Mouse (Mus musculus) adrenal gland, adult 8-10 months (tissue): Measurements from ENCODE around the gene Mllt11. TPM values are rescaled to one million over a fixed set of nuclear protein-coding genes. Genes with fewer than 3 reads are reported as not detected.
"Not testable (repeated sequence)": the region's sequence is repeated elsewhere in the genome, so short reads cannot be mapped to it uniquely, and the experiment has no call there.

ENCODE experiments used
- DNase-seq: peaks from one replicate; pipeline ENCODE4 v3.0.0; 2022
- total RNA-seq, 4 experiments: library from RNA; stranded (reverse); gene quantifications; 2 replicates each; pipeline ENCODE4 v1.2.4; 2022

The Mllt11 gene
- total RNA-seq, 4 experiments from 2014 or later: 6.6 to 7.1 (median 6.8) TPM

DNA sequence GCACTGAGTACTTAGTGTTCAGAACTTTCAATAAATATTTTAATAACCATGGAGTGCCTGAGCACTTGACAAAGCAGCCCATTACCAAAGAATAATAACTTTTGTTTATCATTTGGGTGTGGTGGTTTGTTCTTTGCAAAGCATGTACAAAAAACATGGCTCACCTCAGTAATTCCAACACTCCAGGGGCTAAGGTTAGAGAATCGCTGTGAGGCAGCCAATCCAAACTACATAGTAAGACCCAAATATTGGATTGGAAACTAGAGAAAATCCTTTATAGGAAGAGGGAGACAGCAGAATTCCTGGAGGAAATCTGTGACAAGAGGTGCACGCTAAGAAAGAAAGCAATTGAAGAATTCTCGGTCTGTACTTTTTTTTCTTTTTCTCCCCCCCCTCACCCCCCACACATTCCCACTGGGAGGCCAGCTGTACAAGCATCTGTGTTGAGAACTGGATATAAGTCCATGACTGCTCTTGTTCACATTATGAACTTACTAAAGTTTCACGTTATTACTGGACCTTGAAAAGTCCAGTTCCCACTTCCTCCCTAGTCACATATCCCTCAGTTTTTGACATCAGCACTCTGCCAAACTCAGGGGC is 15.2 kb downstream of the Mllt11 start:
- DNase-seq: no peak

DNA sequence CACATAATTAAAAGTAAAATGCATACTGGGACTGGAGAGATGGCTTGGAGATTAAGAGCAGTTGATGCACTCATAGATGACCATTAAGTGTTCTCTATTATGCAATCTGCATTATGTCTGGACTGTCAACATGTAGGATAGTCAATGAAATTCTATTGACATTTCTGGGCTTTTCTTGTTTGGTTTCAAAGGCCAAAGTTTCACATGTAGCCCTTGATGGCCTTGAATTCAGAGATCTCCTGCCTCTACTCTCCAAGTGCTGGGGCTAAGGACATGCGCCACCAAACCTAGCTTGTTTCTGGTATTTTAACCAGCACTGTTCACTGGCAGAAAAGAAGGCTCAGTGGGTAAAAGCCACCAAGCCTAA is 18.4 kb downstream of the Mllt11 start:
- DNase-seq: no peak

GRCm38 (mm10) chr3:95212889-95213608 is 18.9 kb downstream of the Mllt11 start:
- DNase-seq: not testable (repeated sequence)

DNA sequence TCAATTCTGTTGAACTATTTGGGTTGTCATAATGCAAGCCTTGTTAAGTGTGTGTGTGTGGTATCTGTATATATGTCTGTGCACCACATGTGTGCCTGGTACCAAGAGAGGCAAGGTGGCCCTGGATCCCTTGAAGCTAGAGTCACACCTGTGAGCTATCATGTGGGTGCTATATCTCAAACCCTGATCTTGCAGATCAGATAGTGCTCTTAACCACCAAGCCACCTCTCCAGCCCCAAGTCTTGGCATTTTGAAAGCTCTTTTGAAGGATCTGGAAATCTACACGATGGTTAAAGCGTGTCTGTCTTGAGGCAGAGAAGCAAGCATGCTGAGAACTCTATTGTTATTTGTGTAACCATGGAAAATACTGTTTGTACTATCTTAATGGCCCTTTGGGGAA is 21.4 kb downstream of the Mllt11 start:
- DNase-seq: no peak

DNA sequence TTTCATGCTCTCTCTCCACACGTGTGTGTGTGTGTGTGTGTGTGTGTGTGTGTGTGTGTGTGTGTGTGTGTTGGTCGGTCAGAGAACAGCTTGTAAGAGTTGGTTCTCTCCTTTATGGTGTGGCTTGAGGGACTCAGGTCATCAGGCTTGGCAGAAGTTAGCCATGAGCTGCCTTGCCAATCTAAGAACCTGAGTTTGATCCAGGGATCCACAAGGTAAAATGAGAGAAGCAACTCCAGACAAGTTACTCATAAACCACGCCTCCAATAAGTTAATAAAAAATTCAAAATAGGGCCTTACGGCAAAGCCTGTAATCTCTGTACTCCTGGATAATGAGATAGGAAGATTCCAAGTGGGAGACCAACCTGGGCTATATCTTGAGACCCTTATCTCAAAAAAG is 23.7 kb downstream of the Mllt11 start:
- no peak for DNase-seq

- no peak for DNase-seq
These were observed 28.1 kb downstream of the Mllt11 start for GRCm38 (mm10) chr3:95203880-95204279.

DNA sequence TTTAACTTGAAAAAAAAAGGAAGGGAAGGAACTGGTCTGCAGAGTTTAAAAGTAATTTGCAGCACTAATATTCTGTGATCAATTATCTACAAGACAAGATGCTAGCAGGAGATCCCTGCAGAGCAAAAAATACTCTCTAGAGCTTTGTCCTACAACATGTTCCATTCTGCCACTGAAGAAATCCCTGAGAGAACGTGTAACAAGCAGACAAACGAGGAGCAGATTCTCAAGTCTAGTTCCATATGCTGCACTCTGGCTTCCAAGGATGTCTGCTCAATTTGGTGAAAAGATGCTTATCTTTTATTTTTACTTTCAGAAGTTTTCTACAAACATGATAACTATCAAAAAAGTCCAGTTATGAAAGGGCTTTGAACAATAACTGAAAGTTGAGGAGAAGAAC is 31.4 kb downstream of the Mllt11 start:
- DNase-seq: no peak

DNA sequence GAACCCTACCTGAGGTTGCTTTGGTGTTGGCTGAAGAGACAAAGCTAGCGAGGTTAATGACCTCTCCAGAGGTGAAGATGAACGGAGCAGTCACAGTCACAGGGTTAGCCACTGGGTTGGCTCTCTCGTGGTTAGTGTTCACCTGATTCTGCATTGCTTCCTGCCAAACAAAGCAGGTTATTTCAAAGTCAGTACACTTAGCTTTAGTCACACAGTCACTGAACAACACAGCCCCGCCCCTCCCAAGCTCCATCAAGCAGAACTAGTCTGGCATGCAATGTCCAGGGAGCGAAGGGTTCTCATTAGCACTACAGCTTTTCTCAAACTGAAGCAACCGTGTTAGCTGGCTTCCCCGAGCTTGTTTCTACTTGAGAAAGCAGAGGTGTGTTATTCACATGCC is 31.8 kb downstream of the Mllt11 start:
- DNase-seq: no peak

DNA sequence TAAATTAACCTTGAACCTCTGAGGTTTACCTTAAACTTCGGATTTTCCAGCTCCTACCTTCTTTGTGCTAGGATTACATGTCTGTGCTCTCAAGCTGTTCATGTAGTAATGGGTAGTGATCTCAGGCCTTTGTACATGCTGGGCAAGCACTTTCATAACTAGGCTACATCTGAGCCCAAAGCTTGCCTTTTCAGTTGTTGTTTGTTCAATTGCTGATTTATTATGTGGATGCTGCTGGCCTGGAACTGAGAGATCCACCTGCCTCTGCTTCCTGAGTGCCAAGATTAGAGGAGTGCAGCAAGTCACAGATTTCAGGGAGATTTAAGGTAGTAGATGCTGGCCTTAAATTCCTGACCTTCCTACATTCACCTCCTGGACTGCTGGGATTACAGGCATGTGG is 32.9 kb downstream of the Mllt11 start:
- DNase-seq: no peak

- no peak for DNase-seq
These were observed 36.2 kb downstream of the Mllt11 start for GRCm38 (mm10) chr3:95195772-95196171.

DNA sequence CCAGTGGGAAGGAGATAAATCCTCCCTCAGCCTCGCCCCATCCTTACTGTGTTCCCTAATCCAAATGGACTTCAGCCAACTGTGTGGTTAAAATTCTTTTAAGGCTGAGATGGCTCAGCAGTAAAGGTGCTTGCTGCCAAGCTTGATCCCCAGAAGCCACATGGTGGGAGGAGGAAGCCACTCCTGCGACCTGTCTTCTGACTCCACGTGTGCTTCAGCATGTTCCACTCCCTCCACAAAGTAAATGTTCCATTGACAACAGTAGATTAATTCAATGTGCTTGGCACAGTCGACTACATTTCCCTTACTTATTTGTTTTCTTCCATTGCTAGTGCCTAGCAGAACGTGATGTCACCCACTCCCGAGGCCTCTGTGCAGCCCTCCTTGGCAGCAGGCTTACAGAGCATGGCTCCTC is 37.2 kb downstream of the Mllt11 start:
- DNase-seq: no peak

- no peak for DNase-seq
These were observed 45.1 kb downstream of the Mllt11 start for GRCm38 (mm10) chr3:95186888-95187287.

- no peak for DNase-seq
These were observed 45.9 kb downstream of the Mllt11 start for GRCm38 (mm10) chr3:95186100-95186499.

DNA sequence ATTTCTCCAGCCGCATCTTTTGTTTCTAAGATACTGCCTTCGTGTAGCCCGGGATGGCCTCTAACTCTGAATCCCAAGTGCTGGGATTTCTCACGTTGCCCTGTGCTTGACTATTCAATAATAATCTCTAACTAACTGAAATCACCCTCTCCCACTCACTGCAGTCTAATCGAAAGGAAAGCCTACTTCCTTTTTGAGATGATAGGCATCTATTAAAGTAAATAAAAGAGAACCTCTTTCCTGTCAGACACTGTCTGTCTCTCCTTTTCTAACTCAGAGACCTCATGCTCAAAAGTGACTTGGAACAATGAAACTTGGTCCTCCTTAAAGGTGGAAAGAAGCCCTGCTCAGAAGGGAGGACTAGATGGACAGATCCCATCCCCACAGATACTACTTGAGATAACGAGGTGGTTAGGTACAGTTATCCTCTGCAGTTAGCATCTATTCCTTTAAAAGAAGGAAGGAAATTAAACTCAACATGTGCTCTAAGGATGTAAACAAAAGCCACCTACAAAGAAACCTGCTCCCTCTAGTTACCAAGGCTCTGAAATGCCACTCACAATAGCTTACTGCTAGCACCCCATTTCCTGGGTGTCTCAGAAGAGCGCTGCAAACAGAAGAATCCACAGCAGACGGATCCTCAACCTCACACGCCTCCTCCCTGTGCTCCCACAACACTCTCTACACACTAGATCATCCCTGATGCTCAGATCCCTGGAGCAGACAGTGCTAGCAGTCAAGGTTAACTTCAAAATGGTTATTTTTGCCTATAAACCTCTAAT is 47.0 kb downstream of the Mllt11 start:
- DNase-seq: no peak

- peak; percentile 46 for DNase-seq
These were observed 50.1 kb downstream of the Mllt11 start for GRCm38 (mm10) chr3:95181841-95182240.

- no peak for DNase-seq
These were observed 52.1 kb downstream of the Mllt11 start for GRCm38 (mm10) chr3:95179890-95180289.

- DNase-seq: no peak
These were observed 53.0 kb downstream of the Mllt11 start for GRCm38 (mm10) chr3:95178948-95179347.

- DNase-seq: no peak
These were observed 54.4 kb downstream of the Mllt11 start for GRCm38 (mm10) chr3:95177583-95177982.

GRCm38 (mm10) chr3:95176500-95176899 is 55.5 kb downstream of the Mllt11 start:
- DNase-seq: no peak

GRCm38 (mm10) chr3:95174011-95174592 is 57.9 kb downstream of the Mllt11 start:
- peak; percentile 66 for DNase-seq

DNA sequence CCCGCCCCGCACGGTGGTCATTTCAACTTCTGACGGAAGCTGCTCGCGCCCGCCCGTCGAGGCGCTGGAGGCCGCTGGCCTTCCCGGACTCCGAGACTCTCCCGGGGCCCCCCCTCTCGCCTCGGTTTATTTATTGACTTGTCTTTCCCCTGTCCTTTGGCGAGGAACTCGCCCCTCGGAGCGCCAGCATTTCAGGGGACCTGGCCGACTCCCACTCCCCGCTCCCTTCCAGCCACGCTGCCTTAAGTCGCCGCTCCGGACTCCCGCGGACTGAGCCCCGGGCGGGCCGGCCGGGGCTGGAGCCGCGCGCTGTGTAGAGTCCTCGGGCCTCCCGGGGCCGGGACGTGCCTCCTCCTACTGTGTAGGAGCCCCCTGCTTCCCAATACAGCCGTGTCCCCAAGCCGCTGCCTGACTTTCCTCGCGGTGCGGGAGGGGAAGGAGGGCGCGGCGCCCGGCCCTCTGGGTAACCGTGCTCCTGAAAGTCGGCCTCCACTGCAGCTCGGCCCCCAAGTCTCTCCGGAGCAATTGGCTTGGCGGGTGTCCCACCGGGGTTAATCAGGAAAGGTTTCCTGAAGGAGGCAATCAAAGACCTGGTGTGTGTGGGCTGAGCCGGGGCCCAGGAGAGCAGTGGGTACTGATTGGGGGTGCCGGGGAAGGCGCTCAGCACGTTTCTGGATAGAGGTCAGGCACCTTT is 58.6 kb downstream of the Mllt11 start:
- DNase-seq: no peak

DNA sequence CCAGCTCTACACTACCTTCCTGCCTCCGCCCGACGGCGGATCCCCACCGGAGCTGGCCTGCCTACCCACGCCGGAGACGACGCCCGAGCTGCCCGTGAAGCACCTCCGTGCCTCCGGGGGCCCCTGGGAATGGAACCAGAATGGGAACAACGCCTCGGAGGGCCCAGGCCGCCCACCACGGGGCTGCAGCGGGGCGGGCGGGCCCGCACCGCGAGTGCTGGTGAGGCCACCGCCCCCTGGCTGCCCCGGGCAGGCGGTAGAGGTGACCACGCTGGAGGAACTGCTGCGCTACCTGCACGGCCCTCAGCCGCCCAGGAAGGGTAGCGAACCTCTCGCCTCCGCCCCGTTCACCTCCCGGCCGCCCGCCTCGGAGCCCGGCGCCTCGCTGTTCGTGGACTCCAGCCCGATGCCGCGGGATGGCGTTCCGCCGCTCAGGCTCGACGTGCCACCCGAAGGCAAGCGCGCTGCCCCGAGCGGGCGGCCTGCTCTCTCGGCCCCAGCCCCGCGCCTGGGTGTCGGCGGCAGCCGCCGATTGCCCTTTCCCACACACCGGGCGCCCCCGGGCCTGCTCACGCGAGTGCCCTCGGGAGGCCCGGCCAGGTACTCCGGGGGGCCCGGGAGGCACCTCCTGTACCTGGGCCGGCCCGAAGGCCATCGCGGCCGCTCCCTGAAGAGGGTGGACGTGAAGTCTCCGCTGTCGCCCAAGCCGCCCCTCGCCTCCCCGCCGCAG is 59.3 kb downstream of the Mllt11 start:
- no peak for DNase-seq
